Mouse (Mus musculus) thymus, postnatal 14 days (tissue): ENCODE data around the gene Apba3.

ENCODE experiments used
- DNase-seq: peaks from one replicate; pipeline ENCODE4 v3.0.0; 2021

Gene Apba3

GRCm38 (mm10) chr10:81252424-81253419 is 14.0 kb upstream of the Apba3 start, which contains the start of gene Matk:
Matk (plus strand) TSS chr10:81252935.
- DNase-seq, result peak; percentile 79

- DNase-seq, result no peak
Observed at GRCm38 (mm10) chr10:81254886-81255285, 11.9 kb upstream of the Apba3 start.

GRCm38 (mm10) chr10:81257158-81258039 is 9.4 kb upstream of the Apba3 start:
- DNase-seq, result peak; percentile 76

GRCm38 (mm10) chr10:81259225-81259884 is 7.4 kb upstream of the Apba3 start:
- DNase-seq, result no peak

GRCm38 (mm10) chr10:81261025-81261424 is 5.7 kb upstream of the Apba3 start:
- DNase-seq, result no peak

- no peak for DNase-seq
Observed at GRCm38 (mm10) chr10:81265540-81265939, 1.2 kb upstream of the Apba3 start.

GRCm38 (mm10) chr10:81268056-81268455 is 1.3 kb downstream of the Apba3 start:
- peak; percentile 74 for DNase-seq

- no peak for DNase-seq
Observed at GRCm38 (mm10) chr10:81268643-81269412, 2.1 kb downstream of the Apba3 start.

GRCm38 (mm10) chr10:81272356-81272755 is 5.6 kb downstream of the Apba3 start:
- DNase-seq, result no peak

GRCm38 (mm10) chr10:81273842-81274241 is 7.1 kb downstream of the Apba3 start:
- no peak for DNase-seq

GRCm38 (mm10) chr10:81277676-81278075 is 10.9 kb downstream of the Apba3 start:
- no peak for DNase-seq

GRCm38 (mm10) chr10:81279496-81279895 is 12.7 kb downstream of the Apba3 start:
- DNase-seq, result no peak

- no peak for DNase-seq
Observed at GRCm38 (mm10) chr10:81284189-81284588, 17.4 kb downstream of the Apba3 start.

- DNase-seq, result no peak
Observed at GRCm38 (mm10) chr10:81284719-81285118, 18.0 kb downstream of the Apba3 start.

- peak; percentile 97 for DNase-seq
Observed at GRCm38 (mm10) chr10:81285694-81286450, 19.1 kb downstream of the Apba3 start.

GRCm38 (mm10) chr10:81286586-81286985 is 19.8 kb downstream of the Apba3 start:
- no peak for DNase-seq

- DNase-seq, result peak; percentile 83
Observed at GRCm38 (mm10) chr10:81287513-81288157, 20.9 kb downstream of the Apba3 start.

GRCm38 (mm10) chr10:81288601-81289000 is 21.8 kb downstream of the Apba3 start:
- DNase-seq, result peak; percentile 67

GRCm38 (mm10) chr10:81289278-81289677 is 22.5 kb downstream of the Apba3 start:
- DNase-seq, result peak; percentile 78

GRCm38 (mm10) chr10:81289811-81290210 is 23.1 kb downstream of the Apba3 start:
- DNase-seq, result no peak
